Mouse (Mus musculus) intestine, embryonic 16.5 days (tissue): ENCODE results near the gene Ifitm1. TPM values are rescaled to one million over a fixed set of nuclear protein-coding genes. Genes with fewer than 3 reads are reported as not detected.
A peak's percentile ranks its signal among the peaks of the same experiment; 100 is the strongest.

Experiments used
- ATAC-seq: fragments of 200-750 bp; cut with Nextera tagmentation; 2 replicates; pipeline ENCODE4 v1.8.0; 2017; ENCODE audit warnings: moderate TSS enrichment, moderate library complexity
- H3K27ac ChIP-seq: fragments of 300-500 bp; sonication (generic); 2 replicates; pipeline ENCODE4 v1.5.1; 2014; ENCODE audit warnings: mild to moderate bottlenecking, low read length
- H3K27me3 ChIP-seq: fragments of 300-500 bp; sonication (generic); replicated peaks from 2 replicates; pipeline ENCODE4 v1.6.1; 2014; ENCODE audit warnings: low read length, control low read depth, mixed read lengths; ENCODE audit not compliant: control insufficient read depth, insufficient read depth
- H3K36me3 ChIP-seq: fragments of 300-500 bp; sonication (generic); 2 replicates; pipeline ENCODE4 v1.6.1; 2014; ENCODE audit warnings: low read length, control low read depth; ENCODE audit not compliant: control insufficient read depth, insufficient read depth
- H3K4me1 ChIP-seq: fragments of 300-500 bp; sonication (generic); 2 replicates; pipeline ENCODE4 v1.6.1; 2014; ENCODE audit warnings: low read length, control low read depth, mixed read lengths; ENCODE audit not compliant: control insufficient read depth, insufficient read depth
- H3K4me2 ChIP-seq: fragments of 300-500 bp; sonication (generic); 2 replicates; pipeline ENCODE4 v1.6.1; 2014; ENCODE audit warnings: low read depth, low read length, control low read depth
- H3K4me3 ChIP-seq: fragments of 300-500 bp; sonication (generic); 2 replicates; pipeline ENCODE4 v1.5.1; 2014; ENCODE audit warnings: mild to moderate bottlenecking, low read length
- H3K9ac ChIP-seq: fragments of 300-500 bp; sonication (generic); 2 replicates; pipeline ENCODE4 v1.6.1; 2014; ENCODE audit warnings: low read depth, low read length
- H3K9me3 ChIP-seq: fragments of 300-500 bp; sonication (generic); 2 replicates; pipeline ENCODE4 v1.6.1; 2016; ENCODE audit warnings: low read length, control low read depth; ENCODE audit not compliant: control insufficient read depth
- WGBS: fragments of 180-500 bp; shearing (Covaris S2); extraction: QIAGEN DNeasy Blood & Tissue Kit; methylation state at CpG from one replicate; pipeline ENCODE4 v1.1.7; 2014; 5-methylcytosine and 5-hydroxymethylcytosine counted together
- polyA plus RNA-seq: library from polyadenylated mRNA; unstranded; fragments of >200 nt; fragmentation: Nextera tagmentation; extraction: Ambion mirVana; gene quantifications from 2 replicates; pipeline ENCODE4 v1.2.1, GENCODE M21; 2015

Gene Ifitm1
- polyA plus RNA-seq, 1 experiment from 2014 or later = 123 TPM

DNA sequence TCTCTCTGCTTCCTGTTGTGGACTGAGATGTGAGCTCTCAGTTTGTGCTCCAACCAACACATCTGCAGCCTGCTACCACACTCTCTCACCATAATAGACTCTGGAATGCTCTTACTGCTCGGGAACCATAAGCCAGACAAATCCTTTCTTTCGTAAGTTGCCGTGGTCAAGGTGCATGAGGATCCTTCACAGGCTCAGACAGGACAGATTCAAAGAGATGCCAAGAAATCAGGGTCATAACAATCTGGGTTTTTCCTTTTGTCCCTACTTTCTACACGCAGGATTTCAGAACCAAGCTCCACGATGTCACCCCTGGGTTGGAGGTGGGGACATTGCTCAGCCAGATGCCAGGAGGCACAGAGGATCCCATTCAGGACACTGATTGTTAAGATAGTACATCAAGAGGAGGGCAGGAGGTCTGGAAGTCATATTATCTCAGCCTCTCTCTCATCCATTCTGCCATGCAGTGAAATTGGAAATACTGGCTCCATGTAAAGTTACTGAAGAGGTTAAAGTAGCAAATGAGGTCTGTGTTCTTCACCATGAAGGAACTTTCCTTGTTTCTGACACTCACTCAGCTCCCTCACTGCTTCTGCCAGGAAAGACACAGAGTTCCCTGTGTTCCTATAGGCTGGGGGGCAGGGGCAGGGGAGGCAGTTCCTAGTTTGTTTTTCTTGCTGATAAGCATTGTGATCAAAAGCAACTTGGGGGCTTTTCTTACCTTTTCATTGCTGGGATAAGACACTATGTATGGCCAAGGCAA is 36.4 kb downstream of the Ifitm1 start:
- H3K4me2 ChIP-seq = no peak overlapping the region
- no peak for ATAC-seq
- H3K4me3 ChIP-seq = no peak overlapping the region
- H3K9ac ChIP-seq = no peak overlapping the region
- no peaks in the 10 kb centered on the region for H3K27me3 ChIP-seq
- WGBS = 75% methylated on average over 5 of the region's 5 CpGs
- no peak overlapping the region for H3K27ac ChIP-seq
- no peaks in the 10 kb centered on the region for H3K36me3 ChIP-seq
- H3K9me3 ChIP-seq = no peaks in the 10 kb centered on the region
- H3K4me1 ChIP-seq = peaks cover 3% of the 10 kb centered on the region; the same call in 1 of the 2 replicates

DNA sequence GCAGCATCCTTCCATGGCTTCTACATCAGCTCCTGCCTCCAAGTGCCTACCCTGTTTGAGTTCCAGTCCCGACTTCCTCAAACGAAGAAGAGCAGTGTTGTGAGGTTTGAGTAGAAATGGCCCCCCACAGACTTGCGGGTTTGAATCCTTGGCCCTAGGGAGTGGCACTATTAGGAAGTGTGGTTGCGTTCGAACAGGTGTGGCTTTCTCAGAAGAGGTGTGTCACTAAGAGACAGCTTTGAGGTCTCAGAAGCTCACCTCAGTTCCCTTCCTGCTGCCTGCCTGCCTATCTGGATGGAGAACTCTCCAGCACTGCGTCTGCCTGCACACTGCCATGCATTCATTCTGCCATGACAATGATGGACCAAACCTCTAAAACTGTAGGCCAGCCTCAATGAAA is 39.4 kb downstream of the Ifitm1 start:
- no peaks in the 10 kb centered on the region for H3K36me3 ChIP-seq
- H3K4me2 ChIP-seq = no peak overlapping the region
- H3K9ac ChIP-seq = no peak overlapping the region
- H3K27me3 ChIP-seq = no peaks in the 10 kb centered on the region
- H3K27ac ChIP-seq = no peak overlapping the region
- no peak overlapping the region for H3K4me3 ChIP-seq
- ATAC-seq = no peak
- peaks cover 19% of the 10 kb centered on the region for H3K4me1 ChIP-seq
- H3K9me3 ChIP-seq = no peaks in the 10 kb centered on the region
- 90% methylated on average over 6 of the region's 6 CpGs for WGBS

DNA sequence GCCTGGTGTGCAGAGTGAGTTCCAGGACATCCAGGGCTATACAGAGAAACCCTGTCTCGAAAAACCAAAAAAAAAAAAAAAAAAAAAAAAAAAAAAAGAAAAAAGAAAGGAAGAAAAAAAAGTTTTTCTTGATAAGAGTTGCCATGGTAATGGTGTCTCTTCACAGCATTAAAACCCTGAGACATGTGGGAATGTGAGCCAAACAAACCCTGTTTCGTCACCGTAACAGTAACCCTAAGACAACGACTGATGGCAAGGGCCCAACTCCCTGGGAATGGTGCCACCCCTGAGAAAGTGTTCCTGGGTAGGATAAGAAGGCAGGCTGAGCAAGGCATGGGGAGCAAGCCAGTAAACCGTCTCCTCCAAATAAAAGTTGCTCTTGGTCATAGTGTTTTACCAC is 39.9 kb downstream of the Ifitm1 start:
- WGBS = 73% methylated on average over 5 of the region's 5 CpGs
- no peak for ATAC-seq
- Histone ChIP-seq H3K4me3 (no peak overlapping the region), H3K4me2 (no peak overlapping the region), H3K27ac (no peak overlapping the region), H3K36me3 (no peaks in the 10 kb centered on the region), H3K4me1 (peaks cover 19% of the 10 kb centered on the region), H3K27me3 (no peaks in the 10 kb centered on the region), H3K9me3 (no peaks in the 10 kb centered on the region), H3K9ac (no peak overlapping the region)

DNA sequence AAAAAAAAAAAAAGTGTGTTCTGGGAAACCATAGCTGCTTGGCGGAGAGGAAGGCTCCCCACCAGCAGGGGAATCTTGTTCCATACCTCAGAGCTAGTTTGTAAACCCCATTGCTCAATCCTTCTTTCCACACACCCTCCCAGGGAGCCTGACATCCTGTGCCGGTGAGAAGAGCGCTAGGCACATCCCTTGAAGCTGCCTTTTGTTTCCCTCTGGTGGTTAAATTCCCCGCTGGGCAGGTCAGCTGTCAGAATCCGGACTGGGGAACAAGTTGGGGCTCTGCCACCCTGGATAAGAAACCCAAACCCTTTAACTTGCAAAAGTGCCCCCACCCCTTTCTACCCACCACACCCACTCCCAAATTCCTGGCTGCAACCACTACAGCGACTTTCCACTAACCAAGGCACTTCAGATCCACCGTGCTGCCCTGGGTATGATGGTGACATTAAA is 41.3 kb downstream of the Ifitm1 start:
- peak overlapping the region; percentile 42; the same call in 1 of the 2 replicates for H3K9ac ChIP-seq
- H3K4me2 ChIP-seq = peak overlapping the region; percentile 30
- H3K36me3 ChIP-seq = no peaks in the 10 kb centered on the region
- WGBS = 8% methylated on average over 7 of the region's 7 CpGs
- H3K4me1 ChIP-seq = peaks cover 19% of the 10 kb centered on the region
- H3K4me3 ChIP-seq = peak overlapping the region; percentile 35; the same call in 1 of the 2 replicates
- H3K27ac ChIP-seq = peak overlapping the region; percentile 66
- peak; percentile 43 for ATAC-seq
- no peaks in the 10 kb centered on the region for H3K27me3 ChIP-seq
- H3K9me3 ChIP-seq = no peaks in the 10 kb centered on the region

DNA sequence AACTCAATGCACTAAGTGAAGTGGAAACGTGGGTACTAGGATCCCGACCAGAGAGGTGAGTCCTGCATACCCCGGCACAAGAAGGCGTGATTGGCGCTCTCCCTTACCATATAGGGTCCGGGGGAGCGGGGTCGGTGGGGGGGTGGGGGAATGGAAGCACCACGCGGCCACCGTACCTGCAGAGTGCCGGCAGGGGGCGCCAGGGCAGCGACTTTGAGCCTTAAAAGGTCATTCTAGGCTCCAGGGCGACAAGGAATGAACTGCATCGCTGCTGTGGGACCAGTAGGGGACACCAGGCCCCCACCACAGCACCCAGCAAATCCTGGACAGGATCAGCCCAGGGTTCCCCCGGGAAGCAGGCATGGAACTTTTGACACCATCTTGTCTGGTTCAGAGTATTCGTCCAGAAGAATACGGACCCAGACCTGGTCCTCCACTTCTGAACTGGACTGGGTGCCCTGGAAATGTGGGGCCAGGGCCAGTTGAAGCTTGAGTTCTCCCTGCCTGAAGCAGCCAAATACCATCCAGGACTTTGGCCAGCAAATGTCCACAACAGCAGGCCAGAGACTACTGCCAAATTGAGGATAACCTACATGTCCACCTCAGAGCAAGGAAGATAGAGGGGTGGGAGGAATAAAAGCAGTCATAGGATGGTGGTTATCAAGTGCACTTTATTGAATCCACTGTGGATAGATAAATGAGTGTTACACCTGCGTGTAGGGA is 42.1 kb downstream of the Ifitm1 start:
- H3K9me3 ChIP-seq = no peaks in the 10 kb centered on the region
- peak overlapping the region; percentile 35 for H3K4me3 ChIP-seq
- peak overlapping the region; percentile 66 for H3K27ac ChIP-seq
- no peaks in the 10 kb centered on the region for H3K27me3 ChIP-seq
- H3K9ac ChIP-seq = peak overlapping the region; percentile 42
- H3K4me2 ChIP-seq = peak overlapping the region; percentile 30
- peak; percentile 85 for ATAC-seq
- peaks cover 19% of the 10 kb centered on the region for H3K4me1 ChIP-seq
- H3K36me3 ChIP-seq = no peaks in the 10 kb centered on the region
- 7% methylated on average over 20 of the region's 20 CpGs for WGBS

DNA sequence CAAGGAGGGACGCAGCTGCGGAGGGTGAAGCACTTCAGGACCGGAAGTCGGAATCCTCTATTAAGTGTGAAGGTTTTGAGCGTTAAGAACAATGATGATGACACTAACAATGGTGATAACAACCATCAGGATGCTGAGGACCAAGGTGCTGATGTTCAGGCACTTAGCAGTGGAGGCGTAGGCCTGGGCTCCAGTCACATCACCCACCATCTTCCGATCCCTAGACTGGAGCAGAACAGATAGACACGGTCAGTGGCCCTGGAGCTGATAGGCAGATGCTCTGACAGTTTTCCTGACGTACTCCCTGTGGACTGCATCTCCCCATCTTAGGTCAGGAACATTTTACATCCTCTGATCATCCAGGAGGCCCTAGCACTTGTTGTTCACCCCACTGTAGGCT is 42.6 kb downstream of the Ifitm1 start:
- Histone ChIP-seq H3K27me3 (no peaks in the 10 kb centered on the region), H3K4me3 (peak overlapping the region; percentile 51), H3K4me1 (peaks cover 19% of the 10 kb centered on the region), H3K9ac (peak overlapping the region; percentile 69), H3K4me2 (peak overlapping the region; percentile 30), H3K36me3 (no peaks in the 10 kb centered on the region), H3K9me3 (no peaks in the 10 kb centered on the region), H3K27ac (peak overlapping the region; percentile 23; the same call in 1 of the 2 replicates)
- ATAC-seq = no peak
- WGBS = 82% methylated on average over 9 of the region's 9 CpGs

DNA sequence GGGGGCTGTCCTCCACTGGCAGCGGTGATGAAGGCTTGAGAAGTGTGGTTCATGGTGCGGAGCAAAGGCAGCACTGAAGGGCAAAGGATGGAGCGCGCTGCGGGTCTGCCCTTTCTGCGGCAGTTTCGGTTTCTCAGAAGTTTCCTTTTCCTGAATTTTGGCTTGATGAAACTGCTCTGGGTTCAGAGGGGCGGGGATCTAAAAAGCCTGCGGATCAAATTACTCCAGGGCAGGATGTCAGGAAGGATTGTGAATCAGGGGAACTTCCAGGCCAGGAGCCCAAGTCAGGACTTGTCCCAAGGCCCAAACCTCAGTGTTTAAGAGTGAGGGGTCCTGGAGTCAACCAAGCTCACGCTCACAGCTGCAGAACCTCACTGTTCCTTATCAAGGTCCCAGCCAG is 43.6 kb downstream of the Ifitm1 start, which contains the start of gene Ifitm3:
Ifitm3 (minus strand) TSS at position 178 of the 400 bp plus-strand sequence.
- WGBS = 19% methylated on average over 10 of the region's 10 CpGs
- peaks cover 19% of the 10 kb centered on the region for H3K4me1 ChIP-seq

DNA sequence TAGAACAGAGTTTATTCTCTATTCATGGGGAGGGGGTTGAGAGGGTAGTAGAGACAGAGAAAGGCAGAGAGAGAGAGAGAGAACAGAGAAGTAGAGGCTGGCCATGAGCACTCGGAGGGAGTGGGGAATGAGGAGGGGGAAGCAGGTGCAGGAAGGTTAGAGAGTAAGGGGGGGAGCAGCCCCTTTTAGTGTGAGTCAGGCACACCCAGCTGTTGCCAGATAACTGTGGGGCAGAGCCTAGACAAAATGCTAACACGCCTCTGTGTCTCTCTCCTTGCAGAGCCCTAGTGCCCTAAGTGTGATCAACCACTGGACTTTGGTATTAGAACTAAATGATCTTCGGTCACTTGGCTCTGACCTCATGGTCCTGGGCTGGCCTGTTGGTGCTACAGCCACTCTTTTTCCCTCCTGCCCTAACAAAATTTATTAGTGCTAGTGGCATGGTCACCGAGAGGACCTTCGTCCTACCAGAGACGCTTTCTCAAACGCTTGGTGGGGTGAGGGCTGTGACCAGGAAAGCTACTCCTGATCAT is 44.3 kb downstream of the Ifitm1 start:
- H3K27me3 ChIP-seq = no peaks in the 10 kb centered on the region
- no peak for ATAC-seq
- no peak overlapping the region for H3K4me2 ChIP-seq
- H3K36me3 ChIP-seq = no peaks in the 10 kb centered on the region
- peak overlapping the region; percentile 69 for H3K9ac ChIP-seq
- no peak overlapping the region for H3K4me3 ChIP-seq
- peak overlapping the region; percentile 74 for H3K27ac ChIP-seq
- WGBS = 81% methylated on average over 7 of the region's 7 CpGs
- H3K9me3 ChIP-seq = no peaks in the 10 kb centered on the region
- peaks cover 19% of the 10 kb centered on the region for H3K4me1 ChIP-seq

More for the DNA sequence above, 43.6 kb downstream of the Ifitm1 start, which contains the start of gene Ifitm3:
- Histone ChIP-seq H3K27me3 (no peaks in the 10 kb centered on the region), H3K4me2 (peak within 1 kb of the TSS; percentile 30), H3K4me3 (peak within 1 kb of the TSS; percentile 51), H3K9ac (peak within 1 kb of the TSS; percentile 69), H3K9me3 (no peaks in the 10 kb centered on the region), H3K36me3 (no peaks in the 10 kb centered on the region), H3K27ac (peak within 1 kb of the TSS; percentile 74)
- peak; percentile 21 for ATAC-seq
